Mouse (Mus musculus): Measurements from ENCODE around the gene Stim1. TPM values are rescaled to one million over a fixed set of nuclear protein-coding genes. Genes with fewer than 3 reads are reported as not detected.
A peak's percentile ranks its signal among the peaks of the same experiment; 100 is the strongest.

Stim1 gene
- polyA plus RNA-seq, 1 experiment from 2014 or later: 36.4 TPM

DNA sequence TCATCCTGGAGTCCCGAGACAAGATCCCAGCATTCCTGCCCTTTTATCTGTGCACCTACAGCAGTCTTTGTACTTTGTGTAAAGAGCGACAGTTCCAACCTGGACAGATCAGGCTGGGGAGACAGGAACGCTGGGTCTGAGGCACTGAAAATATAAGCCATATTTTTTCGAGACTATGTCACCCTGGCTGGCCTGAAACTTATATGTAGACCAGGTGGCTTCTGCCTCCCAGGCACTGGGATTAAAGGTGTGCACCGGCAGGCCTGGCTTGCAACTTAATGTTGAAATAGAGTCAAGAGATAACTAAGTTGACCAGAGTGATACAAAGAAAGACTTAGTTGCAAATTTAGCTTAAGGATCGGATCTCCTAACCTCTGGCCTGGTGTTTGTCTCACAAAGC, 21.3 kb upstream of the Stim1 start:
- Histone ChIP-seq H3K36me3 (ENCODE audit: control insufficient read depth, insufficient read depth, low read length) (peaks cover 3% of the 10 kb centered on the region; the same call in 1 of the 2 replicates), H3K27me3 (replicated peaks; ENCODE audit: control insufficient read depth, insufficient read depth, low read length) (no peaks in the 10 kb centered on the region), H3K9me3 (ENCODE audit: control insufficient read depth, low read length) (no peaks in the 10 kb centered on the region), H3K9ac (ENCODE audit: low read depth, low read length) (peak overlapping the region; percentile 38; the same call in 1 of the 2 replicates), H3K4me2 (ENCODE audit: low read depth, low read length) (0 out of 2 replicates have a peak overlapping the region, but pooled peaks have one; percentile 7), H3K4me3 (ENCODE audit: low read depth, low read length) (no peak overlapping the region), H3K4me1 (ENCODE audit: control insufficient read depth, insufficient read depth, low read length) (peaks cover 30% of the 10 kb centered on the region), H3K27ac (replicated peaks; ENCODE audit: low read depth, low read length) (no peak overlapping the region; the same call in 1 of the 2 replicates)
- ATAC-seq (ENCODE audit: low read depth): no peak
- no peak for DNase-seq (ENCODE audit: low spot score)
- WGBS: 48% methylated on average over 6 of the region's 6 CpGs

DNA sequence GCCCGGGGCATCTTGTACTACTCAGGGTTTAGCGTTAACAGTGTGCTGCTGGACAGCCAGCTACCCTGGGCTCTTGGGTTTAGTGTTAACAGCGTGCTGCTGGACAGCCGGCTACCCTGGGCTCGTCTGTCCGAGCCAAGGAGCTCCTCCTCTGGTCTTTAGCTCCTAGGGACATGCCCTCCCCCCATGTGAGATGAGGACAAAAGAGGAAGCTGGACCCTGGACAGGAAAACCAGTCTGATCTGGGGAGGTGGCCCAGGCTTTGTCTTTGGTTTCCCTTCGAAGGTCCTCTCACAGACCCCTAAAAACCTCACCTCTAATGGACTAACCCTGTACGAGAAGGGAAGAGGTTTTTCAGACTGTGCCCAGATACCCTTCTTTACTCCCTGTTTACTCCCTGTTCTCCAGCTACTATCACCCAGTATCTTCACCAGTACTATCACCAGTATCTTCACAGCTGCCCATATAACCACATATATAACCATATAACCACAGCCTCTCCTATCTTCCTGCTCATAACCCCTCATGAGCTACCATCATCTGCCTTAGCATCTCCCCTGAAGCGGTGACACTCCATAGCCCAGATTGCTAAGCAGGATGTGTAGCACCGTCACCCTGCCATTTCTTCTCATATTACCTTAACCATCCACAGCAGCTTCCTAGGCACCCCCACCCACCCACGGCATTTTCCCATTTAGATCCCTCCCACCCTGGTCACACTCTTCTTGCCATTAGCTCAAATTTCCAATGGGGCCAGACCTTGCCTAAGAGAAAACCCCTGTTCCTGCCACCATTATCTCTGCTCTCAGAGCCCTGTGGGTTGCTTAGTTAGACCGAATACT, 20.4 kb upstream of the Stim1 start:
- no peaks in the 10 kb centered on the region for H3K9me3 ChIP-seq (ENCODE audit: control insufficient read depth, low read length)
- ATAC-seq (ENCODE audit: low read depth) (no peak), DNase-seq (ENCODE audit: low spot score) (no peak)
- WGBS: 44% methylated on average over 12 of the region's 12 CpGs
- H3K27ac ChIP-seq (replicated peaks; ENCODE audit: low read depth, low read length): 0 out of 2 replicates have a peak overlapping the region, but pooled peaks have one; percentile 4
- peak overlapping the region; percentile 81 for H3K4me2 ChIP-seq (ENCODE audit: low read depth, low read length)
- H3K4me3 ChIP-seq (ENCODE audit: low read depth, low read length): peak overlapping the region; percentile 88; the same call in 1 of the 2 replicates
- peaks cover 30% of the 10 kb centered on the region for H3K4me1 ChIP-seq (ENCODE audit: control insufficient read depth, insufficient read depth, low read length)
- H3K9ac ChIP-seq (ENCODE audit: low read depth, low read length): peak overlapping the region; percentile 89; the same call in 1 of the 2 replicates
- H3K27me3 ChIP-seq (replicated peaks; ENCODE audit: control insufficient read depth, insufficient read depth, low read length): no peaks in the 10 kb centered on the region
- H3K36me3 ChIP-seq (ENCODE audit: control insufficient read depth, insufficient read depth, low read length): no peaks in the 10 kb centered on the region

GRCm38 (mm10) chr7:102248691-102249404, 18.8 kb upstream of the Stim1 start:
- WGBS: 24% methylated on average over 16 of the region's 16 CpGs
- peak overlapping the region; percentile 98; the same call in 1 of the 2 replicates for H3K27ac ChIP-seq (replicated peaks; ENCODE audit: low read depth, low read length)

DNA sequence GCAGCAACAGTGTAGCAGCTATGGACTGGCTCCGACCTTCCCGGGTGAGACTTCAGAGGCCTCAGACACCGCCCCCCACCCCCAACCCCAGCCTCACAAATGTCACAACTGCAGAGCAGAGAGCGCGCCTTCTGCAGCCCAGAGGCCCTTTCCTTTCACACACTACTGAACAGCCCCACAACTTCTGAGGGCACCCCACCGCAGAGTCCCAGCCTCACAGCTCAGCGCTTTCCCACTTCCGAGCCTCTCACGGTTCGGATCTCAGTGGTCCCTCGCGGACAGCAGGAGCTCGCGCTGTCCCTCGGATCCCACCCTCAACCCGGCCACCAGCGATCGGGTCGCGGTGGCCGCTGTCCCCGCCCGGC, 18.1 kb upstream of the Stim1 start:
- peak overlapping the region; percentile 89 for H3K9ac ChIP-seq (ENCODE audit: low read depth, low read length)
- ATAC-seq (ENCODE audit: low read depth) (peak; percentile 39), DNase-seq (ENCODE audit: low spot score) (peak; percentile 48)
- no peaks in the 10 kb centered on the region for H3K27me3 ChIP-seq (replicated peaks; ENCODE audit: control insufficient read depth, insufficient read depth, low read length)
- no peaks in the 10 kb centered on the region for H3K9me3 ChIP-seq (ENCODE audit: control insufficient read depth, low read length)
- no peaks in the 10 kb centered on the region for H3K36me3 ChIP-seq (ENCODE audit: control insufficient read depth, insufficient read depth, low read length)
- peak overlapping the region; percentile 98 for H3K27ac ChIP-seq (replicated peaks; ENCODE audit: low read depth, low read length)
- 0% methylated on average over 9 of the region's 23 CpGs for WGBS
- H3K4me3 ChIP-seq (ENCODE audit: low read depth, low read length): peak overlapping the region; percentile 88
- H3K4me1 ChIP-seq (ENCODE audit: control insufficient read depth, insufficient read depth, low read length): peaks cover 30% of the 10 kb centered on the region
- peak overlapping the region; percentile 81 for H3K4me2 ChIP-seq (ENCODE audit: low read depth, low read length)

More at GRCm38 (mm10) chr7:102248691-102249404, 18.8 kb upstream of the Stim1 start:
- peak overlapping the region; percentile 88 for H3K4me3 ChIP-seq (ENCODE audit: low read depth, low read length)
- peak overlapping the region; percentile 89 for H3K9ac ChIP-seq (ENCODE audit: low read depth, low read length)
- H3K9me3 ChIP-seq (ENCODE audit: control insufficient read depth, low read length): no peaks in the 10 kb centered on the region
- H3K27me3 ChIP-seq (replicated peaks; ENCODE audit: control insufficient read depth, insufficient read depth, low read length): no peaks in the 10 kb centered on the region
- H3K4me2 ChIP-seq (ENCODE audit: low read depth, low read length): peak overlapping the region; percentile 81
- ATAC-seq (ENCODE audit: low read depth) (no peak), DNase-seq (ENCODE audit: low spot score) (no peak)
- peaks cover 30% of the 10 kb centered on the region for H3K4me1 ChIP-seq (ENCODE audit: control insufficient read depth, insufficient read depth, low read length)
- H3K36me3 ChIP-seq (ENCODE audit: control insufficient read depth, insufficient read depth, low read length): no peaks in the 10 kb centered on the region

DNA sequence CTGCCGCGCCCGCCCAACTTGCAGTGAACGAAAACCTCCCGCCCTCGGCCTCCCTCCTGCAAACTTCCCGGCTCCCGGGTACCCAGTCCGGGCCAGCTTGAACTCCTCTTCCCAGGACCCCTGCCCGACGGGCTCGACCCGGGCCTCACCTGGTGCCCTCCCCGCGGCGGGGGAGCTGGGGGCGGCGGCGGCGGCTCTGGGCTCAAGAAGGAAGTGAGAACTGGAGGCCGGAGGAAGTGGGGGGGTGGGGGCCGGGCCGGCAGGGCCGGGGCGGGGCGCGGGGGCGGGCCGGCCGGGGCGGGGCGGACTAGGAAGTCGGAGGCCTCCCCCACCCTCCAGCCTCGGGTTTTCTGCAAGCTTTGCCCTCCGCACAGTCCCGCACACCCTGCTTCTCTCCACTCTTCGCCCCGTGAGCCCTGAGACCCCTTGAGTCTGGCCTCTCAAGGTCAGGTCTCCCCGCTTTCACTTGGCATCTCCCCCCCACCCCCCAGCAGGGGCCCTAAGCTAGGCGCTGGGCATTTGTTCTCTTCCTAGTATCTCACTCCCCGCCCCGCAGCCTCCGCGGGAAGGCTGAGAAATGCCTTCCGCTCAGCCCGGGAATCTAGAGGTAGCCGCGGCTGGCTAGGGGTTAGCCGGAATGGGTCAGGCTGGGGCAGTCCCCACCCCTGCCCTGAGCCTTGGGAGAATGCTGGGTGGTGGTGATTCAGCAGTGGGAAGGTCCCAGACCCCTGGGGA, 17.5 kb upstream of the Stim1 start:
- H3K27me3 ChIP-seq (replicated peaks; ENCODE audit: control insufficient read depth, insufficient read depth, low read length): no peaks in the 10 kb centered on the region
- ATAC-seq (ENCODE audit: low read depth) (peak; percentile 86), DNase-seq (ENCODE audit: low spot score) (peak; percentile 89)

DNA sequence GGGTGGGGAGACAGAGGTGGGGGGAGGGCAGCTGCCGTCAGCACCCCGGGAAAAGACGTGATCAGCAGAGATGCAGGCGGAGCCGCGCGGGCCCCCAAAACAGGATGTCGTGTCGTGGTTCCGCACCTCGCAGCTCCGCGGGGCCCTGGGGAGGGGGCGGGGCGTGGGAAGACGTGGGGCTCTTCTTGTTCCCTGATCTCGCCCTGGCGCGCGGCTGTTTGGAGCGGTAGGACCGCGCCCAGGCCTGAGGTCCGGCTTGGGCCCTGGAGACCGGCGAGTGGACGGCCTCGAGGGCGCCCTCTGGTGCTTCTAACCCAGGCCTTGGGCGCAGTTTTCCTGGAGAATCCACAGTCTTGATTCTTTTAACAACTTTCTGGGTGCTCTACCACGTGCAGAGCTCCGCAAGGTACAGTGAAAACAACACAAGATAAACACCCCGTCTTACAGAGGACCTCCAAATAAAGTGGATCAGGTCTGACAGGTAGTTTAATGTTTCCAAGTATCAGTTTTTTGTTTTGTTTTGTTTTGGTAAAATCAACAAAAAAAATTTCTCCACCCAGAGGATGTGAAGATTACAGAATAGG, 16.9 kb upstream of the Stim1 start:
- no peaks in the 10 kb centered on the region for H3K9me3 ChIP-seq (ENCODE audit: control insufficient read depth, low read length)
- peak; percentile 75 for ATAC-seq (ENCODE audit: low read depth)
- WGBS: 1% methylated on average over 31 of the region's 33 CpGs
- H3K4me1 ChIP-seq (ENCODE audit: control insufficient read depth, insufficient read depth, low read length): peaks cover 29% of the 10 kb centered on the region
- no peaks in the 10 kb centered on the region for H3K27me3 ChIP-seq (replicated peaks; ENCODE audit: control insufficient read depth, insufficient read depth, low read length)
- peak overlapping the region; percentile 88 for H3K4me3 ChIP-seq (ENCODE audit: low read depth, low read length)
- H3K27ac ChIP-seq (replicated peaks; ENCODE audit: low read depth, low read length): peak overlapping the region; percentile 98
- H3K36me3 ChIP-seq (ENCODE audit: control insufficient read depth, insufficient read depth, low read length): no peaks in the 10 kb centered on the region
- peak overlapping the region; percentile 89 for H3K9ac ChIP-seq (ENCODE audit: low read depth, low read length)
- H3K4me2 ChIP-seq (ENCODE audit: low read depth, low read length): peak overlapping the region; percentile 81
- peak; percentile 90 for DNase-seq (ENCODE audit: low spot score)

More for the DNA sequence above, 17.5 kb upstream of the Stim1 start:
- H3K27ac ChIP-seq (replicated peaks; ENCODE audit: low read depth, low read length): peak overlapping the region; percentile 98
- H3K4me2 ChIP-seq (ENCODE audit: low read depth, low read length): peak overlapping the region; percentile 81
- peaks cover 30% of the 10 kb centered on the region for H3K4me1 ChIP-seq (ENCODE audit: control insufficient read depth, insufficient read depth, low read length)
- under 1% methylated on average over 17 of the region's 49 CpGs for WGBS
- H3K9ac ChIP-seq (ENCODE audit: low read depth, low read length): peak overlapping the region; percentile 89
- H3K9me3 ChIP-seq (ENCODE audit: control insufficient read depth, low read length): no peaks in the 10 kb centered on the region
- peak overlapping the region; percentile 88 for H3K4me3 ChIP-seq (ENCODE audit: low read depth, low read length)
- H3K36me3 ChIP-seq (ENCODE audit: control insufficient read depth, insufficient read depth, low read length): no peaks in the 10 kb centered on the region

DNA sequence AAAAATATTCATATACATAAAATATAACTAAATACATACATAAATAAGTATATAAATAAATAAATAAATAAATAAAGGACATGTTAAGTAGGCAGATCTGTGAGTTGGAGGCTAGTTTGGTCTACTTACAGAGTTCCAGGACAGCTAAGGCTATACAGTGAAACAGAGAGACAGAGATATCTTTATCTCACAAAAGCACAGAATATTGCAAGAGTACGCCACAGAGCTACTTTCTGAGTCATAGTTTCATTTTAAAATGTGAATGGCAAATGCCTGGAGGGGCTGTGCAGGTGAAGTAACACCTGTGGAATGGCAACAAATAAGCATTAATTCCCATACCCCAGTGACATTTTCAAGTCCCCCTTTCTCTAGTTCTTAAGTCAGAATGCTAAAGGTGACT, 14.0 kb upstream of the Stim1 start:
- Histone ChIP-seq H3K36me3 (ENCODE audit: control insufficient read depth, insufficient read depth, low read length) (no peaks in the 10 kb centered on the region), H3K9me3 (ENCODE audit: control insufficient read depth, low read length) (no peaks in the 10 kb centered on the region), H3K4me2 (ENCODE audit: low read depth, low read length) (no peak overlapping the region), H3K9ac (ENCODE audit: low read depth, low read length) (no peak overlapping the region), H3K27ac (replicated peaks; ENCODE audit: low read depth, low read length) (no peak overlapping the region), H3K4me1 (ENCODE audit: control insufficient read depth, insufficient read depth, low read length) (peaks cover under 1% of the 10 kb centered on the region; the same call in 1 of the 2 replicates), H3K27me3 (replicated peaks; ENCODE audit: control insufficient read depth, insufficient read depth, low read length) (no peaks in the 10 kb centered on the region), H3K4me3 (ENCODE audit: low read depth, low read length) (no peak overlapping the region)
- ATAC-seq (ENCODE audit: low read depth) (no peak), DNase-seq (ENCODE audit: low spot score) (no peak)
- WGBS: 73% methylated on average over 1 of the region's 1 CpGs

GRCm38 (mm10) chr7:102255954-102256353, 11.7 kb upstream of the Stim1 start, which contains the start of gene Rhog:
Gene Rhog, minus strand, starts transcription at chr7:102256054.
- H3K9me3 ChIP-seq (ENCODE audit: control insufficient read depth, low read length): no peaks in the 10 kb centered on the region
- H3K27ac ChIP-seq (replicated peaks; ENCODE audit: low read depth, low read length): no peak within 1 kb of the TSS
- WGBS: 78% methylated on average over 3 of the region's 3 CpGs
- H3K27me3 ChIP-seq (replicated peaks; ENCODE audit: control insufficient read depth, insufficient read depth, low read length): no peaks in the 10 kb centered on the region
- no peaks in the 10 kb centered on the region for H3K36me3 ChIP-seq (ENCODE audit: control insufficient read depth, insufficient read depth, low read length)
- H3K4me1 ChIP-seq (ENCODE audit: control insufficient read depth, insufficient read depth, low read length): no peaks in the 10 kb centered on the region
- H3K4me2 ChIP-seq (ENCODE audit: low read depth, low read length): no peak within 1 kb of the TSS
- DNase-seq (ENCODE audit: low spot score) (no peak), ATAC-seq (ENCODE audit: low read depth) (no peak)
- no peak within 1 kb of the TSS for H3K9ac ChIP-seq (ENCODE audit: low read depth, low read length)
- H3K4me3 ChIP-seq (ENCODE audit: low read depth, low read length): no peak within 1 kb of the TSS
